Mouse (Mus musculus) heart, embryonic 15.5 days (tissue): ENCODE measurements around the gene Dok4. TPM values are rescaled to one million over a fixed set of nuclear protein-coding genes. Genes with fewer than 3 reads are reported as not detected.

ENCODE experiments used
- ATAC-seq: fragments of 200-750 bp; cut with Nextera tagmentation; replicated peaks from 2 replicates; pipeline ENCODE4 v1.8.0; 2017; ENCODE audit warnings: low read depth, moderate TSS enrichment; ENCODE audit not compliant: insufficient number of reproducible peaks, insufficient read depth, low FRiP score
- H3K27ac ChIP-seq: fragments of 300-500 bp; sonication (generic); 2 replicates; pipeline ENCODE4 v1.5.1; 2015; ENCODE audit warnings: mild to moderate bottlenecking, inconsistent platforms
- H3K27me3 ChIP-seq: fragments of 300-500 bp; sonication (generic); 2 replicates; pipeline ENCODE4 v1.6.1; 2015; ENCODE audit warnings: inconsistent platforms
- H3K36me3 ChIP-seq: fragments of 300-500 bp; sonication (generic); 2 replicates; pipeline ENCODE4 v1.6.1; 2015; ENCODE audit warnings: mild to moderate bottlenecking, inconsistent platforms
- H3K4me1 ChIP-seq: fragments of 300-500 bp; sonication (generic); replicated peaks from 2 replicates; pipeline ENCODE4 v1.6.1; 2015; ENCODE audit warnings: inconsistent platforms
- H3K4me2 ChIP-seq: fragments of 300-500 bp; sonication (generic); 2 replicates; pipeline ENCODE4 v1.6.1; 2015; ENCODE audit warnings: inconsistent platforms, mild to moderate bottlenecking, moderate library complexity
- H3K4me3 ChIP-seq: fragments of 300-500 bp; sonication (generic); 2 replicates; pipeline ENCODE4 v1.5.1; 2015; ENCODE audit warnings: mild to moderate bottlenecking, inconsistent platforms
- H3K9ac ChIP-seq: fragments of 300-500 bp; sonication (generic); 2 replicates; pipeline ENCODE4 v1.6.1; 2015; ENCODE audit warnings: mild to moderate bottlenecking, inconsistent platforms
- H3K9me3 ChIP-seq: fragments of 300-500 bp; sonication (generic); replicated peaks from 2 replicates; pipeline ENCODE4 v1.6.1; 2016; ENCODE audit warnings: inconsistent platforms
- WGBS: fragments of 180-500 bp; shearing (Covaris S2); methylation state at CpG from one replicate; pipeline ENCODE4 v1.1.7; 2015; ENCODE audit warnings: mixed read lengths; 5-methylcytosine and 5-hydroxymethylcytosine counted together
- polyA plus RNA-seq: library from polyadenylated mRNA; unstranded; fragments of >200 nt; fragmentation: Nextera tagmentation; extraction: Ambion mirVana; gene quantifications from 2 replicates; pipeline ENCODE4 v1.2.1, GENCODE M21; 2015

The Dok4 gene
- 22.9 and 31.6 TPM in 2 replicates for polyA plus RNA-seq

GRCm38 (mm10) chr8:94876197-94876730, at the start of gene Dok4:
Dok4 (minus strand) TSS chr8:94876330.
- no peaks in the 10 kb centered on the region for H3K9me3 ChIP-seq
- H3K4me1 ChIP-seq, result peaks cover 42% of the 10 kb centered on the region
- peak within 1 kb of the TSS; percentile 78 for H3K27ac ChIP-seq
- H3K4me3 ChIP-seq, result peak within 1 kb of the TSS; percentile 71
- H3K27me3 ChIP-seq, result no peaks in the 10 kb centered on the region
- H3K4me2 ChIP-seq, result peak within 1 kb of the TSS; percentile 94
- peak within 1 kb of the TSS; percentile 72 for H3K9ac ChIP-seq
- H3K36me3 ChIP-seq, result no peaks in the 10 kb centered on the region
- ATAC-seq, result peak; percentile 79
- WGBS, result under 1% methylated on average over 23 of the region's 37 CpGs

GRCm38 (mm10) chr8:94923405-94923804, 47.3 kb upstream of the Dok4 start, which contains the start of gene Adgrg5:
Adgrg5 (plus strand) TSS chr8:94923694.
- Histone ChIP-seq H3K4me3 (no peak within 1 kb of the TSS), H3K9ac (no peak within 1 kb of the TSS), H3K27ac (peak within 1 kb of the TSS; percentile 45; the same call in 1 of the 2 replicates), H3K36me3 (no peaks in the 10 kb centered on the region), H3K27me3 (0 out of 2 replicates have a peak, but pooled peaks cover 4% of the 10 kb centered on the region), H3K4me1 (peaks cover 15% of the 10 kb centered on the region), H3K9me3 (no peaks in the 10 kb centered on the region), H3K4me2 (no peak within 1 kb of the TSS)
- 57% methylated on average over 7 of the region's 8 CpGs for WGBS
- no peak; the same call in 1 of the 2 replicates for ATAC-seq

- Histone ChIP-seq H3K36me3 (no peaks in the 10 kb centered on the region), H3K9ac (no peak overlapping the region), H3K27ac (peak overlapping the region; percentile 45; the same call in 1 of the 2 replicates), H3K4me1 (peaks cover 20% of the 10 kb centered on the region), H3K4me3 (no peak overlapping the region), H3K4me2 (no peak overlapping the region), H3K27me3 (0 out of 2 replicates have a peak, but pooled peaks cover 4% of the 10 kb centered on the region), H3K9me3 (no peaks in the 10 kb centered on the region)
- ATAC-seq, result no peak
- 18% methylated on average over 8 of the region's 8 CpGs for WGBS
Observed at GRCm38 (mm10) chr8:94922602-94923001, 46.5 kb upstream of the Dok4 start.

- H3K9me3 ChIP-seq, result no peaks in the 10 kb centered on the region
- ATAC-seq, result no peak
- no peak overlapping the region for H3K4me3 ChIP-seq
- WGBS, result 56% methylated on average over 6 of the region's 6 CpGs
- H3K4me1 ChIP-seq, result peaks cover 20% of the 10 kb centered on the region
- H3K36me3 ChIP-seq, result no peaks in the 10 kb centered on the region
- 0 out of 2 replicates have a peak, but pooled peaks cover 4% of the 10 kb centered on the region for H3K27me3 ChIP-seq
- H3K27ac ChIP-seq, result peak overlapping the region; percentile 45; the same call in 1 of the 2 replicates
- no peak overlapping the region for H3K9ac ChIP-seq
- no peak overlapping the region for H3K4me2 ChIP-seq
Observed at GRCm38 (mm10) chr8:94922176-94922575, 46.0 kb upstream of the Dok4 start.

GRCm38 (mm10) chr8:94919256-94919655, 43.1 kb upstream of the Dok4 start:
- Histone ChIP-seq H3K9me3 (no peaks in the 10 kb centered on the region), H3K4me2 (no peak overlapping the region), H3K4me3 (no peak overlapping the region), H3K9ac (no peak overlapping the region), H3K27ac (no peak overlapping the region), H3K36me3 (no peaks in the 10 kb centered on the region), H3K27me3 (no peaks in the 10 kb centered on the region), H3K4me1 (peaks cover 48% of the 10 kb centered on the region)
- no peak for ATAC-seq

- Histone ChIP-seq H3K36me3 (no peaks in the 10 kb centered on the region), H3K27ac (peak within 1 kb of the TSS; percentile 80), H3K27me3 (no peaks in the 10 kb centered on the region), H3K4me3 (peak within 1 kb of the TSS; percentile 79), H3K4me2 (peak within 1 kb of the TSS; percentile 93), H3K4me1 (peaks cover 60% of the 10 kb centered on the region), H3K9me3 (no peaks in the 10 kb centered on the region), H3K9ac (peak within 1 kb of the TSS; percentile 71)
- peak; percentile 72 for ATAC-seq
- WGBS, result 2% methylated on average over 51 of the region's 51 CpGs
Observed at GRCm38 (mm10) chr8:94917851-94918495, 41.8 kb upstream of the Dok4 start, which contains the start of gene Ccdc102a. Ccdc102a (minus strand) TSS chr8:94918098.

- H3K9ac ChIP-seq, result peak overlapping the region; percentile 71
- H3K27me3 ChIP-seq, result no peaks in the 10 kb centered on the region
- H3K27ac ChIP-seq, result peak overlapping the region; percentile 80
- under 1% methylated on average over 27 of the region's 27 CpGs for WGBS
- H3K4me2 ChIP-seq, result peak overlapping the region; percentile 93
- ATAC-seq, result peak; percentile 95
- H3K36me3 ChIP-seq, result no peaks in the 10 kb centered on the region; the same call in 1 of the 2 replicates
- H3K4me1 ChIP-seq, result peaks cover 57% of the 10 kb centered on the region
- H3K9me3 ChIP-seq, result no peaks in the 10 kb centered on the region
- peak overlapping the region; percentile 79 for H3K4me3 ChIP-seq
Observed at GRCm38 (mm10) chr8:94917352-94917751, 41.2 kb upstream of the Dok4 start.

- Histone ChIP-seq H3K36me3 (no peaks in the 10 kb centered on the region; the same call in 1 of the 2 replicates), H3K4me1 (peaks cover 53% of the 10 kb centered on the region), H3K4me2 (peak overlapping the region; percentile 93), H3K4me3 (peak overlapping the region; percentile 79), H3K27me3 (no peaks in the 10 kb centered on the region), H3K27ac (peak overlapping the region; percentile 52; the same call in 1 of the 2 replicates), H3K9ac (peak overlapping the region; percentile 60), H3K9me3 (no peaks in the 10 kb centered on the region)
- ATAC-seq, result no peak
- 2% methylated on average over 10 of the region's 10 CpGs for WGBS
Observed at GRCm38 (mm10) chr8:94916960-94917324, 40.8 kb upstream of the Dok4 start.

- peaks cover 53% of the 10 kb centered on the region for H3K4me1 ChIP-seq
- no peak for ATAC-seq
Observed at GRCm38 (mm10) chr8:94916311-94916959, 40.3 kb upstream of the Dok4 start.

GRCm38 (mm10) chr8:94914701-94915101, 38.6 kb upstream of the Dok4 start:
- WGBS, result 17% methylated on average over 3 of the region's 3 CpGs
- no peaks in the 10 kb centered on the region for H3K27me3 ChIP-seq
- H3K4me1 ChIP-seq, result peaks cover 55% of the 10 kb centered on the region
- peak overlapping the region; percentile 29 for H3K4me2 ChIP-seq
- H3K4me3 ChIP-seq, result no peak overlapping the region
- H3K36me3 ChIP-seq, result peaks cover 8% of the 10 kb centered on the region
- peak; percentile 14; the same call in 1 of the 2 replicates for ATAC-seq
- H3K9ac ChIP-seq, result no peak overlapping the region
- H3K27ac ChIP-seq, result peak overlapping the region; percentile 67
- no peaks in the 10 kb centered on the region for H3K9me3 ChIP-seq

More at GRCm38 (mm10) chr8:94916311-94916959, 40.3 kb upstream of the Dok4 start:
- Histone ChIP-seq H3K36me3 (peaks cover 4% of the 10 kb centered on the region), H3K4me2 (peak overlapping the region; percentile 93), H3K27ac (peak overlapping the region; percentile 52; the same call in 1 of the 2 replicates), H3K9ac (peak overlapping the region; percentile 60), H3K9me3 (no peaks in the 10 kb centered on the region), H3K27me3 (no peaks in the 10 kb centered on the region), H3K4me3 (peak overlapping the region; percentile 79)
- 44% methylated on average over 9 of the region's 9 CpGs for WGBS

- 69% methylated on average over 6 of the region's 6 CpGs for WGBS
- no peaks in the 10 kb centered on the region for H3K9me3 ChIP-seq
- H3K36me3 ChIP-seq, result peaks cover 12% of the 10 kb centered on the region
- ATAC-seq, result no peak
- no peaks in the 10 kb centered on the region for H3K27me3 ChIP-seq
- H3K9ac ChIP-seq, result no peak overlapping the region
- H3K4me1 ChIP-seq, result peaks cover 55% of the 10 kb centered on the region
- H3K4me2 ChIP-seq, result peak overlapping the region; percentile 29; the same call in 1 of the 2 replicates
- peak overlapping the region; percentile 20; the same call in 1 of the 2 replicates for H3K27ac ChIP-seq
- H3K4me3 ChIP-seq, result no peak overlapping the region
Observed at GRCm38 (mm10) chr8:94914256-94914655, 38.1 kb upstream of the Dok4 start.
